In genomic region chr11:31365280-31365679, GRCm38 (mm10) we compare ENCODE assay signal across 26 mouse cellular contexts. TPM values are rescaled to one million over a fixed set of nuclear protein-coding genes. Genes with fewer than 3 reads are reported as not detected.
DNase-seq lines count a peak whose midpoint lies in the region; ATAC-seq and TF ChIP-seq lines count a peak whose summit lies in the region.
"Had no signal": no experiment of that assay in that cellular context is flagged by ENCODE, and none has a peak within 500 bp of the region (broad histone marks: within the 10 kb centered on the region; RNA-seq: fewer than 3 reads in every experiment).

No protein-coding gene starts in this region.

- peaks cover 12% of the 10 kb centered on the region; the same call in 1 of the 2 replicates for H3K27me3 ChIP-seq in heart, embryonic 10.5 days (ENCODE audit: insufficient read depth, poor library complexity, severe bottlenecking)
- peaks cover 4% of the 10 kb centered on the region for H3K27me3 ChIP-seq in kidney, embryonic 14.5 days (ENCODE audit: control insufficient read depth, insufficient read depth, low read length)
- H3K27me3 ChIP-seq in MEL (ENCODE audit: control insufficient read depth in 1 of 2, insufficient read depth in 2 of 2, low read length in 2 of 2): no peaks in the 10 kb centered on the region
- H3K27me3 ChIP-seq: forebrain, embryonic 13.5 days had no signal

- H3K4me2 ChIP-seq in kidney, embryonic 14.5 days (replicated peaks; ENCODE audit: low read depth, low read length): no peak overlapping the region
- H3K4me2 ChIP-seq: forebrain, embryonic 13.5 days; heart, embryonic 13.5 days; hindbrain, embryonic 14.5 days; limb, embryonic 13.5 days; liver, embryonic 11.5 days; lung, embryonic 15.5 days; midbrain, embryonic 15.5 days; neural tube, embryonic 15.5 days had no signal

- no peak for TF ChIP-seq CTCF in MEL (IDR thresholded peaks at IDR 0.05 in 2 of 3, conservative IDR thresholded peaks at IDR 0.05 in 1 of 3; ENCODE audit: control insufficient read depth in 1 of 3, insufficient read depth in 1 of 3, low read depth in 2 of 3, low read length in 3 of 3, poor library complexity in 1 of 3, severe bottlenecking in 1 of 3)

- no peak for TF ChIP-seq EP300 in MEL (IDR thresholded peaks at IDR 0.05; ENCODE audit: low read depth in 1 of 2, low read length in 2 of 2)

- H3K9ac ChIP-seq in kidney, embryonic 14.5 days (ENCODE audit: low read depth, low read length): no peak overlapping the region
- H3K9ac ChIP-seq in MEL (ENCODE audit: control insufficient read depth, low read depth, low read length, poor library complexity, severe bottlenecking): no peak overlapping the region
- H3K9ac ChIP-seq: forebrain, embryonic 13.5 days; heart, embryonic 13.5 days; hindbrain, embryonic 14.5 days; limb, embryonic 13.5 days; lung, embryonic 15.5 days; midbrain, embryonic 15.5 days; neural tube, embryonic 15.5 days had no signal

- H3K36me3 ChIP-seq in heart, embryonic 10.5 days: 0 out of 2 replicates have a peak, but pooled peaks cover 2% of the 10 kb centered on the region
- H3K36me3 ChIP-seq in kidney, embryonic 14.5 days (ENCODE audit: control insufficient read depth, insufficient read depth, low read length): no peaks in the 10 kb centered on the region
- H3K36me3 ChIP-seq in MEL (ENCODE audit: control insufficient read depth in 1 of 2, insufficient read depth in 2 of 2, low read length in 2 of 2): peaks cover 34 to 41% of the 10 kb centered on the region in 2 experiments
- H3K36me3 ChIP-seq: limb, embryonic 13.5 days; lung, embryonic 15.5 days; midbrain, embryonic 10.5 days; midbrain, embryonic 15.5 days; neural tube, embryonic 15.5 days had no signal

- DNase-seq in heart, embryonic 10.5 days (ENCODE audit: low spot score): peak; percentile 46
- DNase-seq in heart, adult 18-20 months: no peak
- peak; percentile 43 for DNase-seq in kidney, postnatal 14 days
- DNase-seq in MEL (ENCODE audit: low read depth, low spot score): peak; percentile 13
- DNase-seq in MN1 (ENCODE audit: low spot score): peak; percentile 38
- DNase-seq: B cell, adult 2 months; cerebellum, adult 2 months; gastrocnemius, postnatal 10 days; heart, postnatal 10 days; right cerebral cortex, adult 18-20 months; spleen, adult 18-20 months; thymus, adult 2 months; thymus, postnatal 36 days had no signal

- no peak overlapping the region for H3K27ac ChIP-seq in heart, embryonic 10.5 days
- no peak overlapping the region for H3K27ac ChIP-seq in kidney, embryonic 14.5 days (ENCODE audit: low read depth, low read length)
- no peak overlapping the region for H3K27ac ChIP-seq in MEL (ENCODE audit: control insufficient read depth, low read depth, low read length)
- H3K27ac ChIP-seq: forebrain, embryonic 13.5 days; heart, embryonic 13.5 days; hindbrain, embryonic 14.5 days; left cerebral cortex, adult 2 months; limb, embryonic 13.5 days; lung, embryonic 15.5 days; midbrain, embryonic 10.5 days; midbrain, embryonic 15.5 days; neural tube, embryonic 15.5 days had no signal

- peaks cover 10% of the 10 kb centered on the region; the same call in 1 of the 2 replicates for H3K4me1 ChIP-seq in heart, embryonic 10.5 days
- H3K4me1 ChIP-seq in kidney, embryonic 14.5 days (ENCODE audit: control insufficient read depth, insufficient read depth, low read length): peaks cover 5% of the 10 kb centered on the region; the same call in 1 of the 2 replicates
- H3K4me1 ChIP-seq in MEL (ENCODE audit: control insufficient read depth in 1 of 2, insufficient read depth in 2 of 2, low read length in 2 of 2): peaks cover 16 to 28% of the 10 kb centered on the region in 2 experiments

- TF ChIP-seq RAD21 in MEL (IDR thresholded peaks at IDR 0.05; ENCODE audit: low read depth, low read length): no peak

- no peaks in the 10 kb centered on the region for H3K9me3 ChIP-seq in heart, embryonic 10.5 days
- H3K9me3 ChIP-seq in kidney, embryonic 14.5 days (ENCODE audit: control insufficient read depth, low read length): no peaks in the 10 kb centered on the region
- H3K9me3 ChIP-seq in MEL (replicated peaks; ENCODE audit: insufficient read depth, low read length): no peaks in the 10 kb centered on the region
- H3K9me3 ChIP-seq: forebrain, embryonic 13.5 days; heart, embryonic 13.5 days; limb, embryonic 13.5 days; lung, embryonic 15.5 days; midbrain, embryonic 10.5 days; midbrain, embryonic 15.5 days; neural tube, embryonic 15.5 days had no signal

- no peak for ATAC-seq in kidney, embryonic 14.5 days (ENCODE audit: low FRiP score, low TSS enrichment)
- ATAC-seq: forebrain, embryonic 13.5 days; intestine, postnatal 0 days; midbrain, embryonic 15.5 days had no signal

- WGBS in heart, embryonic 10.5 days: 79% methylated on average over 8 of the region's 8 CpGs
- 17% methylated on average over 8 of the region's 8 CpGs for WGBS in kidney, embryonic 14.5 days

- peaks cover 29% of the 10 kb centered on the region for H3K79me2 ChIP-seq in MEL (ENCODE audit: control insufficient read depth, insufficient read depth, low read length, poor library complexity)

- TF ChIP-seq POLR2A in MEL (IDR thresholded peaks at IDR 0.05; ENCODE audit: control insufficient read depth in 1 of 2, insufficient read depth in 1 of 2, low read depth in 1 of 2, low read length in 2 of 2, poor library complexity in 1 of 2): no peak

- H3K4me3 ChIP-seq in heart, embryonic 10.5 days: no peak overlapping the region
- no peak overlapping the region for H3K4me3 ChIP-seq in kidney, embryonic 14.5 days (ENCODE audit: low read length)
- H3K4me3 ChIP-seq in MEL (ENCODE audit: control insufficient read depth in 1 of 2, insufficient read depth in 1 of 2, low read depth in 2 of 2, low read length in 2 of 2): no peak overlapping the region
- H3K4me3 ChIP-seq: erythroblast, embryonic 14.5 days; forebrain, embryonic 13.5 days; heart, embryonic 13.5 days; left cerebral cortex, adult 2 months; limb, embryonic 13.5 days; lung, embryonic 15.5 days; midbrain, embryonic 10.5 days; midbrain, embryonic 15.5 days; neural tube, embryonic 15.5 days had no signal

TF ChIP-seq in MEL, 35 proteins besides CTCF, POLR2A, EP300 and RAD21:
- TF ChIP-seq TCF12 (IDR thresholded peaks at IDR 0.05; ENCODE audit: low read depth, low read length) (no peak), MAFK (IDR thresholded peaks at IDR 0.05; ENCODE audit: borderline replicate concordance, low read depth, low read length) (no peak), UBTF (IDR thresholded peaks at IDR 0.05; ENCODE audit: borderline replicate concordance, insufficient read depth, low read depth, low read length) (no peak), BHLHE40 (IDR thresholded peaks at IDR 0.05; ENCODE audit: borderline replicate concordance, low read depth, low read length) (no peak), NELFE (IDR thresholded peaks at IDR 0.05; ENCODE audit: low read depth, low read length) (no peak), USF2 (IDR thresholded peaks at IDR 0.05; ENCODE audit: borderline replicate concordance in 1 of 2, insufficient read depth in 1 of 2, low read depth in 1 of 2, low read length in 2 of 2) (no peak), SIN3A (IDR thresholded peaks at IDR 0.05; ENCODE audit: low read length) (no peak), CHD2 (IDR thresholded peaks at IDR 0.05; ENCODE audit: low read length) (no peak), POLR2AphosphoS5 (IDR thresholded peaks at IDR 0.05; ENCODE audit: borderline replicate concordance, low read depth, low read length) (no peak)
TF ChIP-seq in MEL: peak in this region for 0.

RNA-seq across cellular contexts. Expression of gene Stc2, which starts 4.6 kb away (rescaled TPM):
- 2.1 and 2.3 TPM in 2 replicates for polyA plus RNA-seq in heart, embryonic 10.5 days (2016; fragmentation: Nextera tagmentation; extraction: Ambion mirVana)
- total RNA-seq in heart, adult 18-20 months (2021): 10 to 100 TPM; 11.4 to 14.5 TPM
- 1.3 and 1.6 TPM in 2 replicates for polyA plus RNA-seq in kidney, embryonic 14.5 days (2014; fragmentation: Nextera tagmentation; extraction: Ambion mirVana)
- total RNA-seq in MEL (2012; rRNA removed): 20.3 and 41.1 TPM in 2 replicates
- 10 to 100 TPM in 1 of 2 experiments, not detected in 1; 32.5 TPM for polyA plus RNA-seq in MEL (2012; ENCODE audit: insufficient read depth in 1 of 2, insufficient read length in 2 of 2, low read depth in 1 of 2, low replicate concordance in 2 of 2, missing spikeins in 1 of 2)
- polyA plus RNA-seq: erythroblast, embryonic 14.5 days had no signal

Comparison
In these comparisons a context has a peak if more than half of its experiments do, and no peak if none do; other contexts are left out.
1. DNase-seq: peak in heart, embryonic 10.5 days (single experiment), kidney, postnatal 14 days (single experiment), MEL (single experiment) and MN1 (single experiment); none in heart, adult 18-20 months (0 of 2).